Mouse (Mus musculus): ENCODE data around the gene Srgap3. TPM values are rescaled to one million over a fixed set of nuclear protein-coding genes. Genes with fewer than 3 reads are reported as not detected.
"Not testable (repeated sequence)": the region's sequence is repeated elsewhere in the genome, so short reads cannot be mapped to it uniquely, and the experiment has no call there.

The Srgap3 gene
- polyA plus RNA-seq, 1 experiment from 2014 or later = 8.0 TPM

DNA sequence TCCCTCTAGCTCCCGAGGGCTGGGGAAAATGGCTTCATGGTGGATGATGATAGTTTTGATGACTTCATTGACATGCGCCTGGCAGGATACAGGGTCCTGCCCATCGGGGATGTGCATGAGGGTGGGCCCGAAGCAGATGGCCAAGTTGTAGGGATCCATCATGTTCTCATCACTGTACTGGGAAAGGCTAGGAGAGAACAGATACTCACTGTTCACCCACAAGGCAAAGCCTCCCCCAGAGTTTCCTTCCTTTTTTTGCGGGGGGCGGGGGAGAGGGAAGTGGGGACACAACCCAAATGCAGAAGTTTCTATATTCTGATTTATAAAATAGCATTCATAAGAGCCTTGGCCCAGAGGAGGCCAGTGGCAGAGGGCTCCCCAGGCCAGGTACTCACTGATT, 208.1 kb downstream of the Srgap3 start:
- H3K4me3 ChIP-seq = no peak overlapping the region
- no peaks in the 10 kb centered on the region for H3K27me3 ChIP-seq (replicated peaks; ENCODE audit: low read depth, poor library complexity, severe bottlenecking)
- peaks cover 71% of the 10 kb centered on the region for H3K36me3 ChIP-seq (replicated peaks)
- H3K27ac ChIP-seq (replicated peaks) = no peak overlapping the region
- no peak for DNase-seq (ENCODE audit: low spot score)
- H3K4me1 ChIP-seq = no peaks in the 10 kb centered on the region
- no peaks in the 10 kb centered on the region for H3K9me3 ChIP-seq
- WGBS = 94% methylated on average over 6 of the region's 6 CpGs

- H3K4me3 ChIP-seq = no peak overlapping the region
- 94% methylated on average over 3 of the region's 3 CpGs for WGBS
Measured at GRCm38 (mm10) chr6:112736471-112736870, 210.6 kb downstream of the Srgap3 start.

DNA sequence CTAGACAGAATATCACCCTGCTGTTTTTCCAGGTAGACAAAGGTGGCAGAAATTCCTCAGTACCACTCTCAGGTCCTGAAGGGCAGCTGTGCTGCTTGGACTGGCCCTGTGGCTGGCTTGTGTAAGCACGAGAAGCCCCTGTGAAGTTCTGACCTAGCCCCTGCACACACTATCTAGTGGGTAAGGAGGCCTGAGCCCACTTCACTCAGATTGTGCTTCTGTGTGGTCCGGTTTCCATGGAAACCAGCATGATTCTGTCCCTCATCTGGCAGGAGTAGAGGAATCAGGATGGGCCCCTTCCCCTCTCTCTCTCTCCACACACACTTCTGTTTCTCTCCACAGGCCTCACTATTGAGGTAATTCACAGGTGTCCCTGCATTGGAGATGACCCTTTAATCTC, 212.0 kb downstream of the Srgap3 start:
- WGBS = 84% methylated on average over 2 of the region's 2 CpGs
- 0 out of 2 replicates have a peak, but pooled peaks cover 2% of the 10 kb centered on the region for H3K9me3 ChIP-seq
- peak; percentile 13 for DNase-seq (ENCODE audit: low spot score)
- no peaks in the 10 kb centered on the region for H3K27me3 ChIP-seq (replicated peaks; ENCODE audit: low read depth, poor library complexity, severe bottlenecking)
- H3K27ac ChIP-seq (replicated peaks) = no peak overlapping the region
- peaks cover 83% of the 10 kb centered on the region for H3K36me3 ChIP-seq (replicated peaks)
- H3K4me1 ChIP-seq = no peaks in the 10 kb centered on the region
- no peak overlapping the region for H3K4me3 ChIP-seq

More at GRCm38 (mm10) chr6:112736471-112736870, 210.6 kb downstream of the Srgap3 start:
- H3K9me3 ChIP-seq = 0 out of 2 replicates have a peak, but pooled peaks cover 2% of the 10 kb centered on the region
- peaks cover 82% of the 10 kb centered on the region for H3K36me3 ChIP-seq (replicated peaks)
- DNase-seq (ENCODE audit: low spot score) = no peak
- H3K27me3 ChIP-seq (replicated peaks; ENCODE audit: low read depth, poor library complexity, severe bottlenecking) = no peaks in the 10 kb centered on the region
- H3K27ac ChIP-seq (replicated peaks) = no peak overlapping the region
- no peaks in the 10 kb centered on the region for H3K4me1 ChIP-seq

- DNase-seq (ENCODE audit: low spot score) = no peak
- H3K27me3 ChIP-seq (replicated peaks; ENCODE audit: low read depth, poor library complexity, severe bottlenecking) = no peaks in the 10 kb centered on the region
- H3K27ac ChIP-seq (replicated peaks) = no peak overlapping the region
- H3K36me3 ChIP-seq (replicated peaks) = peaks cover 78% of the 10 kb centered on the region
- no peak overlapping the region for H3K4me3 ChIP-seq
- WGBS = 76% methylated on average over 5 of the region's 5 CpGs
- 0 out of 2 replicates have a peak, but pooled peaks cover 2% of the 10 kb centered on the region for H3K9me3 ChIP-seq
- peaks cover 10% of the 10 kb centered on the region for H3K4me1 ChIP-seq
Measured at GRCm38 (mm10) chr6:112733942-112734341, 213.1 kb downstream of the Srgap3 start.

- 0 out of 2 replicates have a peak, but pooled peaks cover 2% of the 10 kb centered on the region for H3K9me3 ChIP-seq
- peaks cover 71% of the 10 kb centered on the region for H3K36me3 ChIP-seq (replicated peaks)
- no peak for DNase-seq (ENCODE audit: low spot score)
- H3K27me3 ChIP-seq (replicated peaks; ENCODE audit: low read depth, poor library complexity, severe bottlenecking) = no peaks in the 10 kb centered on the region
- WGBS = 95% methylated on average over 3 of the region's 3 CpGs
- peaks cover 25% of the 10 kb centered on the region for H3K4me1 ChIP-seq
- H3K27ac ChIP-seq (replicated peaks) = no peak overlapping the region
- no peak overlapping the region for H3K4me3 ChIP-seq
Measured at GRCm38 (mm10) chr6:112732434-112732833, 214.6 kb downstream of the Srgap3 start.

DNA sequence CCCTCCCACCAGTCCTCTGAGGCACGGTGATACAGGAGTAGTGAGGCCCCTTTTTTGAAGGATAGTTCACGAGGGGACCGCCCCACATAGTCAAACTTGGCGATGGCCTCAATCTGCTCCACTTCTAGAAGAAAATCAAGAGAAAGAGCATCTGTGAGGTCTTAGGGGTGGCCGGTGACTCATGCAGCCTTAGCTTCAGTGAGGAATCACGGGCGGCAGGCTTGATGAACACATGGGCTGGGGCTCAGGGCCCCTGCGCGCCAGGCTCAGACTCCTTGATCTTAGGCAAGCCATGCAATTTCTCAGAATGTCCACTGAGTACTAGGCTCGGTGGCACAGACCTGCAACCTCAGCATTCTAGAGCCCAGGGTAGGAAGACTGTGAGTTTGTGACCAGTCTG, 215.7 kb downstream of the Srgap3 start:
- H3K36me3 ChIP-seq (replicated peaks) = peaks cover 77% of the 10 kb centered on the region
- H3K9me3 ChIP-seq = 0 out of 2 replicates have a peak, but pooled peaks cover 2% of the 10 kb centered on the region

GRCm38 (mm10) chr6:112728760-112729422, 218.2 kb downstream of the Srgap3 start:
- Histone ChIP-seq H3K27me3 (replicated peaks; ENCODE audit: low read depth, poor library complexity, severe bottlenecking) (no peaks in the 10 kb centered on the region), H3K4me1 (peaks cover 38% of the 10 kb centered on the region), H3K9me3 (0 out of 2 replicates have a peak, but pooled peaks cover 2% of the 10 kb centered on the region), H3K4me3 (peak overlapping the region; percentile 49), H3K27ac (replicated peaks) (peak overlapping the region; percentile 81), H3K36me3 (replicated peaks) (peaks cover 66% of the 10 kb centered on the region)
- WGBS = 4% methylated on average over 17 of the region's 17 CpGs
- DNase-seq (ENCODE audit: low spot score) = peak; percentile 91

More for the DNA sequence above, 215.7 kb downstream of the Srgap3 start:
- Histone ChIP-seq H3K4me1 (peaks cover 32% of the 10 kb centered on the region), H3K27me3 (replicated peaks; ENCODE audit: low read depth, poor library complexity, severe bottlenecking) (no peaks in the 10 kb centered on the region), H3K4me3 (no peak overlapping the region), H3K27ac (replicated peaks) (no peak overlapping the region)
- DNase-seq (ENCODE audit: low spot score) = no peak
- WGBS = 94% methylated on average over 10 of the region's 10 CpGs

GRCm38 (mm10) chr6:112725468-112725867, 221.6 kb downstream of the Srgap3 start:
- H3K36me3 ChIP-seq (replicated peaks) = peaks cover 48% of the 10 kb centered on the region
- H3K4me3 ChIP-seq = no peak overlapping the region
- no peaks in the 10 kb centered on the region for H3K9me3 ChIP-seq
- no peak for DNase-seq (ENCODE audit: low spot score)
- no peak overlapping the region for H3K27ac ChIP-seq (replicated peaks)
- H3K4me1 ChIP-seq = peaks cover 38% of the 10 kb centered on the region
- H3K27me3 ChIP-seq (replicated peaks; ENCODE audit: low read depth, poor library complexity, severe bottlenecking) = no peaks in the 10 kb centered on the region
- 91% methylated on average over 4 of the region's 4 CpGs for WGBS

- WGBS = 94% methylated on average over 5 of the region's 5 CpGs
- H3K36me3 ChIP-seq (replicated peaks) = peaks cover 21% of the 10 kb centered on the region
- no peak for DNase-seq (ENCODE audit: low spot score)
Measured at GRCm38 (mm10) chr6:112720409-112721080, 226.5 kb downstream of the Srgap3 start.

DNA sequence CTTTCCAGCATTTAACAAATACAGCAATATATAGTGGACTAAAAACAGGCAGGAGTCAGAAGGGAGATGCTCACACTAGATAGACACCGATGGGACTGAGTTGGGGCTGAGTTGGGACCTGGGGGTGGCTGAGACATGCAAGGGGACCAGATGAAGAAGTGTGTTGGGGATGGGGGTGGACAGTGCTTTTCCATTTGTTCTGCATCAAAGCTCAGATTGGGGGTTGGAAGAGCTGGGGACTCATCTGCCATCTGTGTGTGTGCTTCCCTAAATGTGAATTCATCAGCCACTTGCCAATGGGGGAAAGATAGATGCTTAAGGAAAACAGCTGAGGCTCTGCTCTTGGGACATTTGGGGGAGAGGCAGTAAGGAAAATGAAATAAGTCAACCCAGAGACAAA, 227.1 kb downstream of the Srgap3 start:
- Histone ChIP-seq H3K27ac (replicated peaks) (no peak overlapping the region), H3K9me3 (no peaks in the 10 kb centered on the region), H3K4me1 (0 out of 2 replicates have a peak, but pooled peaks cover 6% of the 10 kb centered on the region), H3K4me3 (no peak overlapping the region), H3K27me3 (replicated peaks; ENCODE audit: low read depth, poor library complexity, severe bottlenecking) (no peaks in the 10 kb centered on the region), H3K36me3 (replicated peaks) (peaks cover 21% of the 10 kb centered on the region)
- DNase-seq (ENCODE audit: low spot score) = no peak
- 97% methylated on average over 1 of the region's 1 CpGs for WGBS

More at GRCm38 (mm10) chr6:112720409-112721080, 226.5 kb downstream of the Srgap3 start:
- Histone ChIP-seq H3K27ac (replicated peaks) (no peak overlapping the region), H3K4me3 (no peak overlapping the region), H3K4me1 (0 out of 2 replicates have a peak, but pooled peaks cover 6% of the 10 kb centered on the region), H3K9me3 (no peaks in the 10 kb centered on the region), H3K27me3 (replicated peaks; ENCODE audit: low read depth, poor library complexity, severe bottlenecking) (no peaks in the 10 kb centered on the region)

DNA sequence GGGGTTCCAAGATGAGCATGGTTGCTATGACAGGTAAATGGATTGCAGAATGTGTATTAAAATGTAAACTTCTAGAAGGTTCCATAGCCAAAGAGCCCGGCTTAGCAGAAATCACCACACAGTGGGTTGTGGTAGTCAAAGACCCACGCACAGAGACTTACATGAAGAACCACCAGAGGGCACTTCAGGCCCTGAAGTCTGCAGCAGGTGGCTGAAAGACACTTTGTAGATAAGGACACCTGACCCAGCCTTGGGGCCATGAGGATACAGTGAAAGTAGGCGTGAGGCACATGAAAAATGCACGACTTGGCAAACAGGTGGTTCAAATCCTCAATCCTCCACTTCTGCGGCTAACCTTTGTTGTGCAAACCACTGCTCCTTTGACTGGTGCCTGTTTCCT, 229.9 kb downstream of the Srgap3 start:
- WGBS = 65% methylated on average over 5 of the region's 5 CpGs
- peak; percentile 19 for DNase-seq (ENCODE audit: low spot score)

DNA sequence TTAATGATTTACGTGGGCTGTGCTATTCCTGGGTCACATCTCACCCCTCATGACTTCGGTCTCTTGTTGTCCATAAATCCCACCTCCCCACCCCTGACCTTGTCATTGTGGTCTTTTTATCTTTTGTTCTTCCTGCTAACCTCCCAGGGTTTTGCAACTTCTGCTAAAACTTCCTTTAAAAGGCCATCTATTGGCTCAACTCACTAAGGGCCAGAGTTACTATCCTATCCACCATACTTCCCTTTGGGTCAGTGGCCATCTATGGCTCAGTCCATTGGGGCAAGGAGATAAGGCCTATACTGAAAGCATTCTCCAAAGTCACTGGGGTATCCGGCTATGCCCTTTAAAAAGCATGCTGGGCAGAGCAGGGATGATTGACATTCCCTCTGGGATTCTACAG, 233.1 kb downstream of the Srgap3 start:
- WGBS = 85% methylated on average over 3 of the region's 3 CpGs
- no peak for DNase-seq (ENCODE audit: low spot score)
- Histone ChIP-seq H3K4me1 (no peaks in the 10 kb centered on the region), H3K36me3 (replicated peaks) (no peaks in the 10 kb centered on the region), H3K4me3 (no peak overlapping the region), H3K9me3 (no peaks in the 10 kb centered on the region; the same call in 1 of the 2 replicates), H3K27ac (replicated peaks) (no peak overlapping the region), H3K27me3 (replicated peaks; ENCODE audit: low read depth, poor library complexity, severe bottlenecking) (no peaks in the 10 kb centered on the region)

More for the DNA sequence above, 229.9 kb downstream of the Srgap3 start:
- Histone ChIP-seq H3K27ac (replicated peaks) (no peak overlapping the region), H3K4me1 (no peaks in the 10 kb centered on the region), H3K36me3 (replicated peaks) (peaks cover 9% of the 10 kb centered on the region), H3K27me3 (replicated peaks; ENCODE audit: low read depth, poor library complexity, severe bottlenecking) (no peaks in the 10 kb centered on the region), H3K4me3 (no peak overlapping the region), H3K9me3 (no peaks in the 10 kb centered on the region; the same call in 1 of the 2 replicates)

GRCm38 (mm10) chr6:112702296-112702695, 244.8 kb downstream of the Srgap3 start:
- H3K9me3 ChIP-seq; H3K36me3 ChIP-seq (replicated peaks); DNase-seq (ENCODE audit: low spot score); H3K4me3 ChIP-seq; H3K4me1 ChIP-seq; H3K27ac ChIP-seq (replicated peaks): not testable (repeated sequence)
- WGBS = 84% methylated on average over 4 of the region's 4 CpGs
- H3K27me3 ChIP-seq (replicated peaks; ENCODE audit: low read depth, poor library complexity, severe bottlenecking) = peaks cover 16% of the 10 kb centered on the region

Data from embryonic facial prominence, embryonic 10.5 days (tissue).